Mouse (Mus musculus) kidney, adult 2 months (tissue): ENCODE results near the gene Acyp1. TPM values are rescaled to one million over a fixed set of nuclear protein-coding genes. Genes with fewer than 3 reads are reported as not detected.

ENCODE experiments used
- DNase-seq: peaks from one replicate; pipeline ENCODE4 v3.0.0; 2021
- H3K27ac ChIP-seq: fragments of 200-500 bp; 2 replicates; pipeline ENCODE4 v1.5.1; 2012; ENCODE audit warnings: low read depth, low read length, control low read depth, inconsistent platforms; ENCODE audit not compliant: insufficient read depth
- H3K27me3 ChIP-seq: fragments of 200-500 bp; replicated peaks from 2 replicates; pipeline ENCODE4 v1.6.1; 2012; ENCODE audit warnings: mild to moderate bottlenecking, moderate library complexity, low read length, inconsistent platforms; ENCODE audit not compliant: control insufficient read depth, insufficient read depth
- H3K36me3 ChIP-seq: fragments of 200-500 bp; 2 replicates; pipeline ENCODE4 v1.6.1; 2012; ENCODE audit warnings: mild to moderate bottlenecking, moderate library complexity, low read length, inconsistent platforms; ENCODE audit not compliant: control insufficient read depth, insufficient read depth
- H3K4me1 ChIP-seq: fragments of 200-500 bp; 2 replicates; pipeline ENCODE4 v1.6.1; 2011; ENCODE audit warnings: low read length; ENCODE audit not compliant: control insufficient read depth, insufficient read depth
- H3K4me3 ChIP-seq: fragments of 200-500 bp; 2 replicates; pipeline ENCODE4 v1.5.1; 2011; ENCODE audit warnings: mild to moderate bottlenecking, low read depth, low read length, control low read depth; ENCODE audit not compliant: insufficient read depth
- CTCF ChIP-seq: fragments of 200-500 bp; conservative IDR thresholded peaks from 2 replicates; pipeline ENCODE4 v1.5.1; 2011; ENCODE audit warnings: low read depth, mild to moderate bottlenecking, control low read depth, low read length, moderate library complexity, mixed read lengths; ENCODE audit not compliant: insufficient read depth, insufficient read length
- POLR2A ChIP-seq: fragments of 200-500 bp; IDR thresholded peaks from one replicate; pipeline ENCODE4 v1.6.1; 2011; ENCODE audit warnings: low read depth, low read length, control low read depth
- WGBS: fragments of 180-500 bp; shearing (Covaris S2); methylation state at CpG from one replicate; pipeline ENCODE4 v1.1.7; 2018; 5-methylcytosine and 5-hydroxymethylcytosine counted together
- polyA plus RNA-seq: library from polyadenylated mRNA; depleted of rRNA; stranded (reverse); fragments of >200 nt; gene quantifications from 2 replicates; pipeline ENCODE4 v1.2.3, GENCODE M21; 2012

Gene Acyp1
- polyA plus RNA-seq, 1 experiment: 19.1 TPM

DNA sequence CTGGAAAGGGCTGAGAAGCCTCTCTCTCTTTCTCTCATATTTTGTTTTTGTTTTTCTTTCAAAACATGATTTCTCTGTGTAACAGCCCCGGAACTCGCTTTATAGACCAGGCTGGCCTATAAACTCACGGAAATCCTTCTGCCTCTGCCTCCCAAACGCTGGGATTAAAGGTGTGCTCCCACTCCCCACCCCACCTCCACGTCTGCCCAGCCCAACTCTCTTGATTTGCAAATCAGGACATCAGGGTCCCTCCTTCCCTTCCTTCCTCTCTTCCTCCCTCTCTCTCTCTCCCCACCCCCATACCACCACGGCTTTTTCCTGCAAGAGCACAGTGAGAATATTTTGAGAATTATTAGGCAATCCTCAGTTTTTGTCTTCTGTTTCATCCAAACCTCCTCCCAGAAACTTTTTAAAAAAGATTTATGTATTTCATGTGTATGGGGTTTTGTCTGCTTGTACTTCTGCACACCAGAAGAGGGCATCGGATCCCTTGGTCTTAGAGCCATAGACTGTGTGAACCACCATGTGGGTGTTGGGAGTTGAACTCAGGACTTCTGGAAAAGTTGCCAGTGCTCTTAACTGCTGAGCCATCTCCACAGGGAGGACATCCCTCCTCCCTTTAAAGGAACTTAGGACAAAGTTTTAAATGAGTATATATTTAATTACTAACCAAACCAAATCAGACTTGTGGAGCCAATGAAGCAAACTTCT is 17.0 kb downstream of the Acyp1 start:
- TF ChIP-seq POLR2A (no peak), CTCF (no peak)
- no peaks in the 10 kb centered on the region for H3K4me1 ChIP-seq
- no peak for DNase-seq
- 76% methylated on average over 7 of the region's 7 CpGs for WGBS
- no peaks in the 10 kb centered on the region for H3K27me3 ChIP-seq
- no peak overlapping the region for H3K4me3 ChIP-seq
- H3K27ac ChIP-seq: no peak overlapping the region
- no peaks in the 10 kb centered on the region for H3K36me3 ChIP-seq

DNA sequence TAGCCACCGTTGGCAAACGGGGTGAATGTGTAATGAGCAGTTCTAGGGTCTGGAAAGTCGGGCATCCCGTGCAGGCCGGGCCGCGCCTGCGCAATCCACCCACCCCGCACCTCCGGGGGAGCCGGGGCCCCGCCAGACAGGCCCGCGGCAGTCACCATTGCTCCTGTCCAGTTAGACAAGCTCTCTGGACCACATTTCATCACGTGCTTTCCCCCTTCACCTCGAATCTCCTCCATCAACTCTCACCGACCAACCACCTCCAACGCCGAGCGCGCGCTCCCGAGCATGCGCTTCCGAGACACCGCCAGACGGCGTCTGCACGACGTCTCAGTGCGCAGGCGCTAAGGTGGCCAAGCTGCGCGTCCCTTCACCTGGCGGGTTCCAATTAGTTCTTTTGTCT is 17.9 kb downstream of the Acyp1 start, which contains the start of gene Mlh3:
TSS of gene Mlh3 (minus strand) at position 281 of the 400 bp plus-strand sequence.
- Histone ChIP-seq H3K27ac (peak within 1 kb of the TSS; percentile 14; the same call in 1 of the 2 replicates), H3K4me1 (no peaks in the 10 kb centered on the region), H3K36me3 (no peaks in the 10 kb centered on the region), H3K27me3 (no peaks in the 10 kb centered on the region), H3K4me3 (peak within 1 kb of the TSS; percentile 58)
- TF ChIP-seq CTCF (peak; percentile 53), POLR2A (peak; percentile 7)
- WGBS: under 1% methylated on average over 35 of the region's 35 CpGs
- peak; percentile 93 for DNase-seq

DNA sequence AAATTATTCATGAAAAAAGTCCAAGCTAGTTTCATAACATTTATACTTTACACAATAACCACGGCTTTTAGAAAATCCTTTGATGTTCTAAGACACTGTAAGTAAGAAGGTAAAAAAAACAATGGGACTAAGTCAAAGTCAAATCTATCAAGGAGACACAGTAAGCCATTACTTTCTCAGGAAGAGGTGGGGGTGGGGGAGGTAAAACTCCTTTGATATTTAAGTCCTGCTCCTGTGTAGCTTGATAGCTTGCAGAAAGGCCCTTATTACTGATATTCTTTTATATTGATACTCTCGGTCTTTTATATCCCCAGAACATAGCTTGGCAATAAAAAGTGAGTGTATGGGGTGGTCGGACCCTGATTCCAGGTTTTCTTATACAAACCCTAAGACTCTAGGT is 18.4 kb downstream of the Acyp1 start:
- no peaks in the 10 kb centered on the region for H3K27me3 ChIP-seq
- peak overlapping the region; percentile 58 for H3K4me3 ChIP-seq
- H3K4me1 ChIP-seq: no peaks in the 10 kb centered on the region
- peak overlapping the region; percentile 14; the same call in 1 of the 2 replicates for H3K27ac ChIP-seq
- no peak for DNase-seq
- no peaks in the 10 kb centered on the region for H3K36me3 ChIP-seq
- no peak for TF ChIP-seq CTCF
- WGBS: 27% methylated on average over 3 of the region's 3 CpGs

DNA sequence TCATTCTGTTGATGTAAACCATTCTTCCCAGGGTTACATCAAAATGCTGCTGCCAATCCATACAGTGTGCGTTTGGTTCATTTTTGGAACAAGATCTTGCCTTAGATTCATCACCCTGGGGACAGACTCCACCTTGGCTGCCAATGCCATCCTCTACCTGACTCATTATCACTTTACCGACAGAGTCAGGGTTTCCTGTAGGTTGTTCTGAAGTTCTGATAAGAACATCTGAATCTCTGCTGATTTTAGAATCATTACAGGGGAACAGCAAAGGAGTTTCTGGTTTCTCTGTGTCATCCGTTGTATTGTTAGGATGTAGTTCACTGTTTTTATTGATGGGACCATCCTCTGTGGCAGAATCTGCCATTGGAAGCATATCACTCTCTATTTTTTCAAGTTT is 22.0 kb downstream of the Acyp1 start:
- H3K4me1 ChIP-seq: no peaks in the 10 kb centered on the region
- no peak overlapping the region for H3K27ac ChIP-seq
- H3K4me3 ChIP-seq: no peak overlapping the region
- DNase-seq: no peak
- no peaks in the 10 kb centered on the region for H3K27me3 ChIP-seq
- no peaks in the 10 kb centered on the region; the same call in 1 of the 2 replicates for H3K36me3 ChIP-seq
- no peak for TF ChIP-seq POLR2A
- TF ChIP-seq CTCF: no peak
- WGBS: 90% methylated on average over 3 of the region's 3 CpGs

DNA sequence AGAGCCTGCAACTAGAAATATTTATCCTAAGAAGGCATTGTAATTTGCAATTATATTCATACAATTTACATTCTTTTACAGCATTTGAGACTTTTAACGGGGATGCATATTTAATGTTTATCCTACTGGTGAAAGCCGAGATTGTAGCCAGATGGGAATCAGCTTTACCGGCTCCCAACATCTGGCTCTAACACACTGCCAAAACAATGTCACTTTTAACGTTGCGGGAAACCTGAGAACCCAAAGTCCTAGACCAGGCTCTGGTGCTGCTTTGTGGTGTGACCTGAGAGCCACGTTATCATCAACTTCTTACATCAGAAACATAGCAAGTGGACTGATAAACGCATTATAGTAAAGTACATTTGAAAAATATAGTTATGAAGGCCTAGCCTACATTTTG is 23.3 kb downstream of the Acyp1 start:
- TF ChIP-seq CTCF (no peak), POLR2A (no peak)

DNA sequence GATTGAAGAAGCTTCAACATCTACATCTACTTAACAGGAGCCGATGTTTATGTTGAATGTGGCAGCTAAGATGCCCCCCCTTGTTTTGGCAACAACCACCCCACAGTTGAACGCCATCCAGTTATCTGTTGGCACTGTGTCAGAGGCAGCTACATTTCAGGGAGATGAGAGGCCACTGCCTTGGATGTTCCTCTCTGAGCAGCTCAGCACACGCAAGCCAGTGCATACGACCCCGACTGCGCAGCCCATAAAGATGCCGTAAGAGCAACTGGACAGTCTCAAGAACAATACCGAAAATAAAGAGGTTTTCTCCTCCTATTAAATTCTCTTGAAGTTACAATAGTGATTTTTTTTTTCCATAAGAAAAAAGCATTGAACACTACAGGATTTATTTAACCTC is 23.7 kb downstream of the Acyp1 start:
- H3K27me3 ChIP-seq: no peaks in the 10 kb centered on the region
- H3K36me3 ChIP-seq: no peaks in the 10 kb centered on the region; the same call in 1 of the 2 replicates
- WGBS: 67% methylated on average over 8 of the region's 8 CpGs
- TF ChIP-seq POLR2A (no peak), CTCF (no peak)
- no peak overlapping the region for H3K27ac ChIP-seq
- no peak overlapping the region for H3K4me3 ChIP-seq
- no peaks in the 10 kb centered on the region for H3K4me1 ChIP-seq
- no peak for DNase-seq

More for the DNA sequence above, 23.3 kb downstream of the Acyp1 start:
- Histone ChIP-seq H3K27me3 (no peaks in the 10 kb centered on the region), H3K4me1 (no peaks in the 10 kb centered on the region), H3K36me3 (no peaks in the 10 kb centered on the region; the same call in 1 of the 2 replicates), H3K4me3 (no peak overlapping the region), H3K27ac (no peak overlapping the region)
- 54% methylated on average over 7 of the region's 7 CpGs for WGBS
- DNase-seq: no peak

DNA sequence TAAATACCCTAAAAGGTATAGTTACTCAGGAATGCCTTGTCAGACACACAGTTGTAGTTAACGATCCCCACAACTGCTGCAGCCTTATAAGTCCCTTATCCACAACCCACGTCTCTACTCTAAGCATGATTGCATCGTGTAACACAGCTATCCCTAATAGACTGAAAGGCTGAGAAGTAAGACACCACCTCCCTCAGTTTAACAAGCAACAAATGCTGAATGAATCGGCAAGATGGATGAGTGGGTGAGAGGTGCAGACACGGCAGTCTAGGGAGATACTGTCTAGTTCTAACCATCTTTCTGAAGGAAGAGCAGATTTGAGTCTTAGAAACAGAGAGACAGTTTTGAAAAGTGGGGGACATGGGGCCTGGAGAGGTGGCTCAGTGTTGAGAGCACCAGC is 25.0 kb downstream of the Acyp1 start:
- Histone ChIP-seq H3K4me3 (no peak overlapping the region), H3K4me1 (no peaks in the 10 kb centered on the region), H3K27me3 (no peaks in the 10 kb centered on the region), H3K27ac (no peak overlapping the region), H3K36me3 (no peaks in the 10 kb centered on the region; the same call in 1 of the 2 replicates)
- DNase-seq: no peak
- TF ChIP-seq POLR2A (no peak), CTCF (no peak)
- 80% methylated on average over 5 of the region's 5 CpGs for WGBS
